Mouse (Mus musculus) erythroblast, embryonic 14.5 days (primary cell): Measurements from ENCODE around the gene Fam3b.

Experiments
- GATA1 ChIP-seq: IDR thresholded peaks from 2 replicates; pipeline ENCODE4 v1.6.1; 2012; ENCODE audit warnings: low read length, inconsistent platforms, mixed read lengths
- TAL1 ChIP-seq: IDR thresholded peaks from 3 replicates; pipeline ENCODE4 v1.6.1; 2012; ENCODE audit warnings: low read length, inconsistent platforms, mixed read lengths

- TF ChIP-seq TAL1 (no peak), GATA1 (no peak)
Observed at GRCm38 (mm10) chr16:97475581-97475980, 39.0 kb downstream of the Fam3b start.
